Mouse (Mus musculus) lung, adult 2 months (tissue): Measurements from ENCODE around the gene Gclm.
"Not testable (repeated sequence)": the region's sequence is repeated elsewhere in the genome, so short reads cannot be mapped to it uniquely, and the experiment has no call there.

Experiments used
- CTCF ChIP-seq: fragments of 200-500 bp; IDR thresholded peaks from 2 replicates; pipeline ENCODE4 v1.5.1; 2011; ENCODE audit warnings: mild to moderate bottlenecking, low read length, control low read depth; ENCODE audit not compliant: insufficient read depth
- POLR2A ChIP-seq: fragments of 200-500 bp; IDR thresholded peaks from 2 replicates; pipeline ENCODE4 v1.6.1; 2011; ENCODE audit warnings: low read depth, mild to moderate bottlenecking, control low read depth, low read length, borderline replicate concordance; ENCODE audit errors: extremely low read depth

DNA sequence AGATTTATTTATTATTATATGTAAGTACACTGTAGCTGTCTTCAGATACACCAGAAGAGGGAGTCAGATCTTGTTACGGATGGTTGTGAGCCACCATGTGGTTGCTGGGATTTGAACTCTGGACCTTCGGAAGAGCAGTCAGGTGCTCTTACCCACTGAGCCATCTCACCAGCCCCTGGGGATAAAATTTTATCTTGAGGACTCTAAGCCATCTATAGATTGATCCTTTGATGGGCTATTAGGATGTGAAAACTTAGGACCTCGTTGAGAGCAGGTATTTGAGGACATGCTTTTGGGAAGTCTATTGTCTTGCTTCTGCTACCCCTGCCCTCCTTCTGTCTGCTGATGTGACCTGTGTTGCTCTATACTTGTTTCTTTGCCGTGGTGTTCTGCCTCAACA lies 44.0 kb downstream of the Gclm start:
- TF ChIP-seq POLR2A, CTCF: not testable (repeated sequence)
